Mouse (Mus musculus) retina, postnatal 7 days (tissue): ENCODE results near the gene Adap2.
"Not testable (repeated sequence)": the region's sequence is repeated elsewhere in the genome, so short reads cannot be mapped to it uniquely, and the experiment has no call there.

Experiments used
- DNase-seq: peaks from one replicate; pipeline ENCODE4 v3.0.0-alpha.2; 2012; ENCODE audit warnings: low read depth, low spot score

The Adap2 gene

DNA sequence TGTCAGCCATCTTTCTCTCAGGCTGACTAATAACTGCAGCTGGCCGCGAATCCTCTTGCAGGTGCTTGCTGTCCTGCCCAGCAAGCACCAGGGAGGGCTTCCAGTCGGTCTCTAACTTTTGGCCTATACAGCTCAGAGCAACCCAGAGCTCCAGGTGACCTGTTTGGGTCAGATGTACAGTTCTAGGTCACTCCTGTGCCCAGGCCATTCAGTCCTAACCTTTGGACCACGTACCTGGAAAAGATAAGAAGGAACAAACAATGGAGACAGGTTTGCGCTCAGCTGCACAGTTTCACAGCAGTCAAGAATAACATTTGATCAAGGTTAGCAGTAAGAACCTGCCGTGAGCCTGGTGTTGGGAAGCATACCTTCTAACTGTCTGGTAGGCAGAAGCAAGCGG lies 5.1 kb downstream of the Adap2 start:
- no peak for DNase-seq

DNA sequence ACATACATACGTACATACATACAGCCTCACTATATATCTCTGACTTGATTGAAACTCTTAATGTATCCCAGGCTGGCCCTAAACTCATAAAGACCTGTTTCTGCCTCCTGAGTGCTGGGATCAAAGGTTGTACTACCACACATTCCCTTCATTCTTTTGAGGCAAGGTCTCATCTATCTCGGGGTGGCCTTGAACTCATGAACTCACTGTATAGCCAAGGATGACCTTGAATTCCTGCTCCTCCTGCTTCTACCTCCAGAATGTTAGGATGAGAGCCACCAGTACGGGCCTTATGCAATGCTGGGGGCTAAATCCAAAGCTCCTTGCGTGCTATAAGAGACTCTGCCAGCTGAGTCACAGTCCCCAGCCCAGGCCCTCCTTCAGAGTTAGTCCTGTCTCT lies 7.1 kb downstream of the Adap2 start:
- no peak for DNase-seq

- DNase-seq: no peak
These were observed 9.6 kb downstream of the Adap2 start for GRCm38 (mm10) chr11:80163362-80164116.

- DNase-seq: no peak
These were observed 10.3 kb downstream of the Adap2 start for GRCm38 (mm10) chr11:80164224-80164623.

DNA sequence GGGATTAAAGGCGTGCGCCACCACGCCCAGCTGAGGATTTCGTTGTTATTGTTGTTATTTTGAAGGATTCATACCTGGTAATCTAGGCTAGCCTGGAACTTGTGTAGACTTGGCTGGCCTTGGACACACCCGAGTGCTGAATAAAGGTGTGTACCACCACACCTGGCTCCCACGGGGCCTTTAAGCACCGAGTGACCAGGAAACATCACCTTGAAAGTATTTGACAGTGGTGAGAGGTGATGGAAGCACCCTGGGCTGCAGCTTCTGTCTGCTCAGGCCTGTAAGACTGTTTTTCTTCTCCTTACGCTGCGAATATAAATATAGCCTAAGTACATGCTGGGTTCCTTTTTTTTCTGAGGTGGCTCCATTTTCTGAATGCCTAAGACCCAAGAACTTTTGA lies 14.2 kb downstream of the Adap2 start:
- no peak for DNase-seq

- DNase-seq: no peak
These were observed 14.8 kb downstream of the Adap2 start for GRCm38 (mm10) chr11:80168611-80169249.

GRCm38 (mm10) chr11:80169629-80170028 lies 15.7 kb downstream of the Adap2 start:
- no peak for DNase-seq

DNA sequence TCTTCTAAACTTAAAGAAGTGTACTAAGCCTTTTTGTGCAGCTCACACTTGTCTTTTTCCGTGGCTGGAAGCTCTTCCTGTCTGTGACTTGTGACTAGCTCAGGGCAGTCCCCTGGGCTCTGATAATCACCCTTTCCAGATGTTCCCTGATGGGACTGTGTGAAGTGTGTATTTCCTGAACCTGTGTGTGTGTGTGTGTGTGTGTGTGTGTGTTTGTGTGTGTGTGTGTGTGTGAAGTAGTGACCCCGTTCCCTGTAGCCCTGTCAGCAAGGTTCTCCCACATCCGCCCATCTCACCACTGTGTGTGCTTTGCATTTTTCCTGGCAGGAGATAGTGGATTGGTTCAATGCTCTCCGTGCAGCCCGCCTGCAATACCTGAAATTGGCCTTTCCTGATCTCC lies 16.4 kb downstream of the Adap2 start:
- DNase-seq: no peak

- no peak for DNase-seq
These were observed 18.0 kb downstream of the Adap2 start for GRCm38 (mm10) chr11:80171884-80172283.

DNA sequence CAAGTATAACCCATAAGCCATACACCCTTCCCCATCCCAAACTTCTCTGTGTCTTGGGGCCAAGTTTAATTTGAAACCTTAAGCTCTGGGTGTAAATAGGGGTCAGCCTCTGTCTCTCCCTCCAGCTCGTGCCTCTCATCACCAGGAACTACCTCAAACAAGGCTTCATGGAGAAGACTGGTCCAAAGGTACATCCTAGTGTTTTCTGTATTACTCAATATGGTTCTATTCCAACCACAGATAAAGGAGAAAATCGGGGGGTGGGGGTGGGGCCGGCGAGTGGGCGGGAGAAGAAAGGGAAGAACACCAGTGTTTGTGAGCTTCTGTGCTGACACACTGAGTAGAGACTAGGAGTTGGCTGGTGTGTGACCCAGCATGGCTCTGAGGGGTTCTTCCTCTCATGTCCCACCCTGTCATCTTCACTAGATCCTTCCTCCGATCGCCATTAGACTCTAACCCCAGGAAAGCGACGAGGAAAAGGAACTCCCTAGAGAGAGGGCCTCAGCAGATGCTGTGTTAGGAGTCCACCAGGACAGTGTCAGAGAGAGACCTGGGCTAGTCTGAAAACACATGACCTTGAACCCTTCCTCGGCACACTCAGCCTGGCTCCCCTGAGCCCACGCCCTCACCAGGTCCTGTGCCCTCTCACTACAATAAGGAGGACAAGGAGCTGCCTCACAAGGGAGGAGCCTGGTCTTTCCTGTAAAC lies 20.2 kb downstream of the Adap2 start:
- DNase-seq: no peak

GRCm38 (mm10) chr11:80176911-80177895 lies 23.3 kb downstream of the Adap2 start:
- no peak for DNase-seq

GRCm38 (mm10) chr11:80178316-80178715 lies 24.4 kb downstream of the Adap2 start:
- DNase-seq: no peak

GRCm38 (mm10) chr11:80181021-80181749 lies 27.3 kb downstream of the Adap2 start:
- no peak for DNase-seq

- DNase-seq: peak; percentile 8
These were observed 29.3 kb downstream of the Adap2 start for GRCm38 (mm10) chr11:80183054-80183704.

- peak; percentile 49 for DNase-seq
These were observed 29.9 kb downstream of the Adap2 start, which contains the start of gene Rnf135 for GRCm38 (mm10) chr11:80183705-80184255. Gene Rnf135 (plus strand): TSS chr11:80183851.

- no peak for DNase-seq
These were observed 30.7 kb downstream of the Adap2 start for GRCm38 (mm10) chr11:80184531-80185071.

DNA sequence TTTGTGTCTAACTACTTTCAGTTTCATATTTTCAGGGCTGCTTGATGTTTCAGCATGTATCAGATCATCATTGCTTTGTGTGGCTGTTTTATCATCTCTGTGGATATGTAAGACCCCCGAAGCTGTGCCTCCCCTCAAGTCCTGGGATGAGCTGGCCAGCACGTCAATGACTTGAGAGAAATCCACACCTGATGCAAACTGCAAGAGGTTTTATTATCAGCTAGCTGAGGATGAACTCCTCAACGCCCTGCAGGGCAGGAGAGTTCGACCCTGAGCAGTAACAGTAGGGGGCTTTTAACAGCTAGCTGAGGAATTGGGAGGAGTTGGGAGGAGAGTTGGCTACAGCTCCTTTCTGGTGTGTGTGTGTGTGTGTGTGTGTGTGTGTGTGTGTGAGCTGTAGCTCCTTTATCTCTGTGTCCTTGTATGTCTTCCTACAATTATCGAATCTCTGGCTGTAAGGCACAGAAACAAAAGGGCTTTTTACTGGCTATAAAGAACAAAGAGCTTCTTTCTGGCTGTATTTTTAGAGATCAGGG lies 31.6 kb downstream of the Adap2 start:
- not testable (repeated sequence) for DNase-seq

- DNase-seq: no peak
These were observed 36.4 kb downstream of the Adap2 start for GRCm38 (mm10) chr11:80190280-80190679.

DNA sequence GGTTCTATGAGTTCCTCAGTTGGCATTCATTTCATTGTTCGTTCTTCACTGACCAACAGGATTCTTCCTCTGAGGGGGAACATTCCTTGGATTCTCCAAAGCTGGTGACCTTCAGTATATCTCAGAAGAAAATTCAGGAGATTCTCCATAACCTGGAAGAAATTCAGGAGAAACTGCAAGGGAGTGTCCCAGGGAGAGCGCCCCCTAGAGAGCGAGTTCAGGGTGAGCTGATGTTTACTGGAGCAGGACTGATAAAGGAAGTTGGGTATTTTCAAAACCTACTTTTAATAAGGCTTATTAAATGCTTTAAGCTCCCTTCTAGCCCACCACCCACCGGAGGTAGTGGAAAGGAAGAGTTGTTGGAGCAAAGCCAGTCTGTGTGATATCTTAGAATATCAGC lies 39.9 kb downstream of the Adap2 start:
- DNase-seq: no peak
